Mouse (Mus musculus): ENCODE results near the gene Lman2l.

DNA sequence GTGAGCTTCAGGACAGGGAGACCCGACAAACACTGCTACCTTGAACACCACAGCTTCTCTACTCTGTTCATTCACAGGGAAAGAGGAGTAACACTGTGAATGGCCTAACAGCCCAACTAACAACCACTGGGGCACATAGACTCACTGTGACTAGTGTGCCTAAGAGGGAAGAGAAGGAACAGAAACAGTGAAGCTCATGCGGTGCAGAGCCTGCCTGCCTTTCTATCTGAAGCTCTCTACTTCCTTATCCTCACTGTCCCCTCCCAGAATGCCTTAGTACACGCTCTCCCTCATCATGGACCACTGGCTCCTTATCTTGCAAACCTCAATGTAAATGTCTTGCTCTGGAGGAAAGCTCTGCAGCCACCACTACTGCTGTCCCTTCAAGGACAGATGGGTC lies 7.8 kb downstream of the Lman2l start:
- no peak for TF ChIP-seq CTCF (IDR thresholded peaks at IDR 0.05; ENCODE audit: borderline replicate concordance, extremely low read depth, insufficient read depth, insufficient read length)
- TF ChIP-seq POLR2A (IDR thresholded peaks at IDR 0.05; ENCODE audit: borderline replicate concordance, extremely low read depth, insufficient read depth, insufficient read length, poor library complexity, severe bottlenecking): no peak
